Mouse (Mus musculus) monocyte, adult 2 months (primary cell): ENCODE data around the gene Actrt3.
"Not testable (repeated sequence)": the region's sequence is repeated elsewhere in the genome, so short reads cannot be mapped to it uniquely, and the experiment has no call there.

Experiments used
- DNase-seq, 2 experiments: peaks; one replicate each; pipeline ENCODE4 v3.0.0; 2022; ENCODE audit warnings: low spot score in 2 of 2, low read depth in 1 of 2

The Actrt3 gene

GRCm38 (mm10) chr3:30588865-30589264, 10.9 kb downstream of the Actrt3 start:
- DNase-seq: no peak

- DNase-seq: no peak
Observed at GRCm38 (mm10) chr3:30573549-30573948, 26.2 kb downstream of the Actrt3 start.

GRCm38 (mm10) chr3:30566333-30566732, 33.4 kb downstream of the Actrt3 start:
- DNase-seq: not testable (repeated sequence)

- DNase-seq: no peak
Observed at GRCm38 (mm10) chr3:30560677-30561314, 38.9 kb downstream of the Actrt3 start.

- DNase-seq: no peak
Observed at GRCm38 (mm10) chr3:30553741-30554140, 46.0 kb downstream of the Actrt3 start.

- no peak for DNase-seq
Observed at GRCm38 (mm10) chr3:30550218-30550617, 49.5 kb downstream of the Actrt3 start.

- DNase-seq: no peak
Observed at GRCm38 (mm10) chr3:30548928-30549327, 50.8 kb downstream of the Actrt3 start.

- no peak for DNase-seq
Observed at GRCm38 (mm10) chr3:30547908-30548307, 51.8 kb downstream of the Actrt3 start, which contains the start of gene Mecom. Gene Mecom, minus strand, starts transcription at chr3:30548008.
